ENCODE assay signal across 8 mouse cellular contexts in the genomic region with DNA sequence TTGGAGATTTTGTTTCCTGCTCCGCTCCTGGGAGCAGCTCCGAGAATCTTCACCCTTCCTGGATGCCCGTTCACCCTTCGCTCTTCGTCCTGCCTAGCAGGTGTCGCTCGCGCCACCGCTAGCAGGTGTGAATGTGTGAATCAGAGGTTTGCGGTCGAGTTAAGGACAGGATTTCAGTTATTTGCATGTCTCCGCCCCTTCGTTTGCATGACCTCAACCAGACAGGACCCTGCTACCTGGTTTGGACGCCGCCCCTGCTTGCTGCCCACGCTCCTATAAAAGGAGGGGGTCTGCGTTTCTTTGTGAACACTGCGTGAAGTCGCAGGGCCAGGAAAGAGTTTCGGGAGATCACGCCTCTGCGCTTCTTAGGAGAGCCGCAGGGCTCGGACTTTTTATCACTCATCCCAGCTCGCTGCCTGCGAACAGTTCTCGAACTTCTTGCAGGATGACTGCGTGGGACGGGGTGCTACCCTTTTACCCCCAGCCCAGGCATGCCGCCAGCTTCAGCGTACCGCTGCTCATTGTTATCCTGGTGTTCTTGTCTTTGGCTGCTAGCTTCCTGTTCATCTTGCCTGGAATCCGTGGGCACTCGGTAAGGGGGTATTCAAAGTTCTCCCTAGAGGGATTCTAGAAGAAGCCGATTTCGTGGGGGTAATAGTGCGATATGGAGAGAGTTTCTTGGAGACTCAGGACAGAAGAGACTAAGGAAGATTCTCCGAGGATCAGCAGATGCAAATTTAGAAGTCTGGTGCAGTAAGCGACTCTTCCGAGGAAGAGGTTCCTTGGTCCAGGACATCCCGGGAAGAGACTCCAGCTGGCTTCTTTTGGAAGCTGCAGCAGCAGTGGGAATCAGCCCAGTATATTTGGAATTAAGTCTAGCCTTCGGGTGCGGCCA. TPM values are rescaled to one million over a fixed set of nuclear protein-coding genes. Genes with fewer than 3 reads are reported as not detected.
DNase-seq lines count a peak whose midpoint lies in the region; ATAC-seq and TF ChIP-seq lines count a peak whose summit lies in the region.

A gene (plus strand): TSS at position 305 of the 895 bp plus-strand sequence.

- H3K4me1 ChIP-seq in lung, embryonic 14.5 days (ENCODE audit: insufficient read depth): 0 out of 2 replicates have a peak, but pooled peaks cover 6% of the 10 kb centered on the region
- H3K4me1 ChIP-seq in forebrain, embryonic 15.5 days: peaks cover 38% of the 10 kb centered on the region
- H3K4me1 ChIP-seq in kidney, embryonic 14.5 days (ENCODE audit: control insufficient read depth, insufficient read depth, low read length): peaks cover 19% of the 10 kb centered on the region

- 1% methylated on average over 43 of the region's 43 CpGs for WGBS in lung, embryonic 14.5 days
- WGBS in forebrain, embryonic 15.5 days: 1% methylated on average over 43 of the region's 43 CpGs
- WGBS in kidney, embryonic 14.5 days: under 1% methylated on average over 43 of the region's 43 CpGs

- peak; percentile 63 for DNase-seq in lung, embryonic 14.5 days
- DNase-seq in lung, postnatal 25 days (ENCODE audit: low spot score): no peak
- peak; percentile 36 for DNase-seq in mesoderm, embryonic 11.5 days (ENCODE audit: low read depth, low spot score)
- peak; percentile 64 for DNase-seq in testis, postnatal 10 days (ENCODE audit: low spot score)
- DNase-seq in ovary, postnatal 10 days (ENCODE audit: low spot score): no peak
- no peak for DNase-seq in right cerebral cortex, adult 2 months (ENCODE audit: low spot score in 2 of 2)

- peaks cover 82% of the 10 kb centered on the region for H3K27me3 ChIP-seq in lung, embryonic 14.5 days (ENCODE audit: insufficient read depth, low read length)
- H3K27me3 ChIP-seq in forebrain, embryonic 15.5 days: peaks cover 83% of the 10 kb centered on the region
- H3K27me3 ChIP-seq in kidney, embryonic 14.5 days (ENCODE audit: control insufficient read depth, insufficient read depth, low read length): peaks cover 86% of the 10 kb centered on the region

- no peak for ATAC-seq in lung, embryonic 14.5 days (ENCODE audit: insufficient read depth)
- ATAC-seq in forebrain, embryonic 15.5 days (replicated peaks): no peak
- no peak for ATAC-seq in kidney, embryonic 14.5 days (ENCODE audit: low FRiP score, low TSS enrichment)

- peak within 1 kb of the TSS; percentile 27 for H3K4me3 ChIP-seq in lung, embryonic 14.5 days (ENCODE audit: low read depth, low read length)
- H3K4me3 ChIP-seq in forebrain, embryonic 15.5 days: peak within 1 kb of the TSS; percentile 21
- peak within 1 kb of the TSS; percentile 34 for H3K4me3 ChIP-seq in kidney, embryonic 14.5 days (ENCODE audit: low read length)

- TF ChIP-seq CTCF in lung, embryonic 14.5 days (IDR thresholded peaks at IDR 0.05; ENCODE audit: low read depth): no peak

- H3K4me2 ChIP-seq in lung, embryonic 14.5 days: peak within 1 kb of the TSS; percentile 52
- peak within 1 kb of the TSS; percentile 35 for H3K4me2 ChIP-seq in forebrain, embryonic 15.5 days (replicated peaks)
- H3K4me2 ChIP-seq in kidney, embryonic 14.5 days (replicated peaks; ENCODE audit: low read depth, low read length): peak within 1 kb of the TSS; percentile 39

- H3K9ac ChIP-seq in lung, embryonic 14.5 days: no peak within 1 kb of the TSS
- no peak within 1 kb of the TSS for H3K9ac ChIP-seq in forebrain, embryonic 15.5 days (replicated peaks)
- no peak within 1 kb of the TSS for H3K9ac ChIP-seq in kidney, embryonic 14.5 days (ENCODE audit: low read depth, low read length)

- no peak within 1 kb of the TSS for H3K27ac ChIP-seq in lung, embryonic 14.5 days (ENCODE audit: low read depth)
- no peak within 1 kb of the TSS for H3K27ac ChIP-seq in forebrain, embryonic 15.5 days (replicated peaks)
- no peak within 1 kb of the TSS for H3K27ac ChIP-seq in kidney, embryonic 14.5 days (ENCODE audit: low read depth, low read length)

- H3K36me3 ChIP-seq in lung, embryonic 14.5 days (ENCODE audit: insufficient read depth): no peaks in the 10 kb centered on the region
- H3K36me3 ChIP-seq in forebrain, embryonic 15.5 days: no peaks in the 10 kb centered on the region
- no peaks in the 10 kb centered on the region for H3K36me3 ChIP-seq in kidney, embryonic 14.5 days (ENCODE audit: control insufficient read depth, insufficient read depth, low read length)

- no peaks in the 10 kb centered on the region for H3K9me3 ChIP-seq in lung, embryonic 14.5 days (ENCODE audit: low read depth, low read length)
- no peaks in the 10 kb centered on the region for H3K9me3 ChIP-seq in forebrain, embryonic 15.5 days
- H3K9me3 ChIP-seq in kidney, embryonic 14.5 days (ENCODE audit: control insufficient read depth, low read length): no peaks in the 10 kb centered on the region

RNA-seq across cellular contexts. Expression of the gene that starts here (rescaled TPM):
- 0.11 TPM in 1 of 2 replicates, not detected in the other for polyA plus RNA-seq in lung, embryonic 14.5 days (2014; fragmentation: Nextera tagmentation; extraction: Ambion mirVana)
- 0.13 TPM in 1 of 2 replicates, not detected in the other for polyA plus RNA-seq in forebrain, embryonic 15.5 days (2015; fragmentation: Nextera tagmentation; extraction: Ambion mirVana)
- 0.22 TPM in 1 of 2 replicates, not detected in the other for polyA plus RNA-seq in kidney, embryonic 14.5 days (2014; fragmentation: Nextera tagmentation; extraction: Ambion mirVana)

Comparison
In these comparisons a context has a peak if more than half of its experiments do, and no peak if none do; other contexts are left out.
1. Peak in DNase-seq, H3K4me3 ChIP-seq and H3K4me2 ChIP-seq in lung, embryonic 14.5 days; RNA of the gene not detected or under 1 TPM.
2. DNase-seq: peak in mesoderm, embryonic 11.5 days (single experiment) and testis, postnatal 10 days (single experiment); none in lung, postnatal 25 days (single experiment), ovary, postnatal 10 days (single experiment) and right cerebral cortex, adult 2 months (0 of 2).
3. Peak in every context shown above with its lines, with median percentiles within 50 percentile points of each other: H3K4me2 ChIP-seq and H3K4me3 ChIP-seq.